ENCODE assay signal across 12 mouse cellular contexts in the genomic region with DNA sequence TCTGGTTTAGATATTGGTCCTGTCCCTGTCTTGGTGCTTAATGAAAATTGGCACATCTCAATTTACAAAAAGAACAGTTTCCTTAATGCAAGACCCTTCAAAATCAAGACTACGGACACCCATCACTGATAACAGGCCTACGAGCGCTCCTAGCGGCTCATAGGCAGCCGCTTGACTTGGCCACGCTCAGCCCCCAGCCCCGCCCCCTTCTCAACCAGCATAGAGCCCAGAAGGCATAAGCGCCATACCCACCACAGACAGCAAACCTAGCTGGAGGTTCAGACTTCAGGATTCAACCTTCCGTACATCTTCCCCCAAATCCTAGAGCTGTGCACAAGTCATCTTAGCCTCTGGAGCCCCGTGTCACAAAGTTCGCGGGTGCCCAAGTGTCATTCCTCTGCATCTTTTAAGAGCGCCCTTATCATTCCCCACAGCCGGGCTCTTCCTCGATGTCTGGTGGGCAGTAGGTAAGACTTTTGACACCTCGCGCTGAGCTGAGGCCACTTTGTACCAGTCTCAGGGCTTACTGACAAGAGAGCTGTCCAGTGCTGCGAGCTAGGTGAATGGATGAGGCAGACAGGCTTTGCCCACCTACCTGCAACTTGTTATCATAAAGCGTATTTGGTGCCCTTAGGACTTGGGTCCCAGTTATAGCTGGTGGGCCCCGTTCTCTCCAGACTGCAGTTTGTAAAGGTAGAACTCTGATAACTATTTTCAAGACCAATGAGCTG. TPM values are rescaled to one million over a fixed set of nuclear protein-coding genes. Genes with fewer than 3 reads are reported as not detected.
DNase-seq lines count a peak whose midpoint lies in the region; ATAC-seq and TF ChIP-seq lines count a peak whose summit lies in the region.
"Had no signal": no experiment of that assay in that cellular context is flagged by ENCODE, and none has a peak within 500 bp of the region (broad histone marks: within the 10 kb centered on the region; RNA-seq: fewer than 3 reads in every experiment).

No protein-coding gene starts in this region.

- peak; percentile 27 to 67 for DNase-seq in cerebellum, postnatal 14 days
- no peak for DNase-seq in cerebellum, adult 18-20 months
- peak; percentile 65 for DNase-seq in left cerebral cortex, postnatal 4 days
- no peak for DNase-seq in left cerebral cortex, postnatal 25 days (ENCODE audit: low spot score in 2 of 2)
- peak; percentile 82 for DNase-seq in ES-CJ7 (ENCODE audit: low read depth, low spot score)
- DNase-seq in liver, embryonic 14.5 days (ENCODE audit: low read depth in 3 of 3, low spot score in 3 of 3) = no peak
- no peak for DNase-seq in MN1 (ENCODE audit: low spot score)
- DNase-seq: kidney, adult 9 months had no signal

- H3K27ac ChIP-seq in liver, embryonic 14.5 days = no peak overlapping the region; the same call in 1 of the 2 replicates
- H3K27ac ChIP-seq: embryonic facial prominence, embryonic 15.5 days; midbrain, embryonic 12.5 days had no signal

- H3K27me3 ChIP-seq in liver, embryonic 14.5 days (ENCODE audit: control insufficient read depth, insufficient read depth, low read length) = no peaks in the 10 kb centered on the region
- H3K27me3 ChIP-seq: embryonic facial prominence, embryonic 15.5 days; midbrain, embryonic 12.5 days; Patski had no signal

- no peak overlapping the region for H3K4me2 ChIP-seq in liver, embryonic 14.5 days (ENCODE audit: low read depth)
- H3K4me2 ChIP-seq: embryonic facial prominence, embryonic 15.5 days; midbrain, embryonic 12.5 days had no signal

- H3K4me3 ChIP-seq in liver, embryonic 14.5 days (ENCODE audit: insufficient read depth in 1 of 2, low read depth in 2 of 2, low read length in 2 of 2) = no peak overlapping the region
- H3K4me3 ChIP-seq: embryonic facial prominence, embryonic 15.5 days; midbrain, embryonic 12.5 days had no signal

- H3K9ac ChIP-seq in liver, embryonic 14.5 days (replicated peaks) = no peak overlapping the region; the same call in 1 of the 2 replicates
- H3K9ac ChIP-seq: embryonic facial prominence, embryonic 15.5 days; midbrain, embryonic 12.5 days had no signal

- WGBS in liver, embryonic 14.5 days (ENCODE audit: insufficient replicate concordance) = 8% methylated on average over 20 of the region's 20 CpGs

- TF ChIP-seq EP300 in liver, embryonic 14.5 days (IDR thresholded peaks at IDR 0.05; ENCODE audit: low read depth) = no peak

- H3K4me1 ChIP-seq in liver, embryonic 14.5 days (replicated peaks; ENCODE audit: control insufficient read depth in 2 of 2, insufficient read depth in 2 of 2, low read length in 1 of 2) = peaks cover 6 to 26% of the 10 kb centered on the region in 2 experiments

- peaks cover 23% of the 10 kb centered on the region for H3K36me3 ChIP-seq in liver, embryonic 14.5 days (replicated peaks; ENCODE audit: control insufficient read depth, insufficient read depth, low read depth)

- ATAC-seq in liver, embryonic 14.5 days (ENCODE audit: insufficient read depth) = peak; percentile 19
- ATAC-seq in erythroblast, adult 5-6 weeks (replicated peaks; ENCODE audit: low FRiP score, poor library complexity, severe bottlenecking) = no peak
- ATAC-seq: Patski had no signal

- TF ChIP-seq CTCF in liver, embryonic 14.5 days (IDR thresholded peaks at IDR 0.05; ENCODE audit: low read depth) = peak; percentile 40

- intact Hi-C loops in left cerebral cortex, postnatal 4 days (cut with DNase I) = no loop called here
- intact Hi-C loops in left cerebral cortex, postnatal 25 days (cut with DNase I) = no loop called here

- H3K9me3 ChIP-seq in liver, embryonic 14.5 days (ENCODE audit: control insufficient read depth, low read length) = no peaks in the 10 kb centered on the region
- H3K9me3 ChIP-seq: embryonic facial prominence, embryonic 15.5 days; midbrain, embryonic 12.5 days had no signal

RNA-seq across cellular contexts. Expression of a gene that starts 3.7 kb away (rescaled TPM):
- total RNA-seq in left cerebral cortex, postnatal 4 days (2021) = 1,000 to 10,000 TPM; 2,004 to 2,011 TPM
- total RNA-seq in left cerebral cortex, postnatal 25 days (2021) = 1,000 to 10,000 TPM; 1,342 to 1,349 TPM
- 6,111 and 7,314 TPM in 2 replicates for polyA plus RNA-seq in liver, embryonic 14.5 days (2012; rRNA removed)
- 1,539 and 1,562 TPM in 2 replicates for polyA plus RNA-seq in liver, embryonic 14.5 days (2014; fragmentation: Nextera tagmentation; extraction: Ambion mirVana)
- total RNA-seq in erythroblast, adult 5-6 weeks (2015; ENCODE audit: low replicate concordance) = 655 and 829 TPM in 2 replicates
- 835 and 981 TPM in 2 replicates for total RNA-seq in erythroblast, adult 5-6 weeks (2017; ENCODE audit: low replicate concordance)

RNA-seq across cellular contexts. Expression of a gene that starts 35.9 kb away (rescaled TPM):
- total RNA-seq in left cerebral cortex, postnatal 4 days (2021) = 10 to 100 TPM; 11.2 to 13.1 TPM
- 1 to 10 TPM; 2.3 to 2.9 TPM for total RNA-seq in left cerebral cortex, postnatal 25 days (2021)
- 27.9 and 44.3 TPM in 2 replicates for polyA plus RNA-seq in liver, embryonic 14.5 days (2012; rRNA removed)
- 61.9 and 68.8 TPM in 2 replicates for polyA plus RNA-seq in liver, embryonic 14.5 days (2014; fragmentation: Nextera tagmentation; extraction: Ambion mirVana)
- total RNA-seq in erythroblast, adult 5-6 weeks (2015; ENCODE audit: low replicate concordance) = 67.1 and 70.2 TPM in 2 replicates
- total RNA-seq in erythroblast, adult 5-6 weeks (2017; ENCODE audit: low replicate concordance) = 131 and 155 TPM in 2 replicates

Comparison
In these comparisons a context has a peak if more than half of its experiments do, and no peak if none do; other contexts are left out.
1. DNase-seq: peak in cerebellum, postnatal 14 days (2 of 2), left cerebral cortex, postnatal 4 days (single experiment) and ES-CJ7 (single experiment); none in cerebellum, adult 18-20 months (0 of 2), left cerebral cortex, postnatal 25 days (0 of 2), liver, embryonic 14.5 days (0 of 3) and MN1 (single experiment).
2. RNA of a gene that starts 35.9 kb away (total RNA-seq): 67.1 to 155 TPM in erythroblast, adult 5-6 weeks; 11.2 to 13.1 TPM in left cerebral cortex, postnatal 4 days and 2.3 to 2.9 TPM in left cerebral cortex, postnatal 25 days; every median in the first group is over 4 times any median in the second.